Mouse (Mus musculus) G1E (cell line): ENCODE measurements around the gene Ccl6.

Experiments used
- CTCF ChIP-seq: IDR thresholded peaks from 2 replicates; pipeline ENCODE4 v1.5.1; 2012; ENCODE audit warnings: low read depth, low read length, inconsistent platforms, mixed read lengths
- TAL1 ChIP-seq: conservative IDR thresholded peaks from 2 replicates; pipeline ENCODE4 v1.6.1; 2012; ENCODE audit warnings: low read depth, low read length, inconsistent platforms, mixed read lengths

GRCm38 (mm10) chr11:83582626-83583449 is 10.0 kb downstream of the Ccl6 start:
- no peak for TF ChIP-seq TAL1
- TF ChIP-seq CTCF: no peak
